Mouse (Mus musculus) limb, embryonic 11.5 days (tissue): ENCODE results near the gene Hira. TPM values are rescaled to one million over a fixed set of nuclear protein-coding genes. Genes with fewer than 3 reads are reported as not detected.
A peak's percentile ranks its signal among the peaks of the same experiment; 100 is the strongest.

Source experiments
- ATAC-seq: fragments of 200-750 bp; cut with Nextera tagmentation; 2 replicates; pipeline ENCODE4 v1.8.0; 2017; ENCODE audit warnings: low read depth; ENCODE audit not compliant: insufficient number of reproducible peaks, low FRiP score, low TSS enrichment
- DNase-seq: peaks from one replicate; pipeline ENCODE4 v3.0.0-alpha.2; 2015; ENCODE audit warnings: low spot score
- H3K27ac ChIP-seq: fragments of 300-500 bp; sonication (generic); replicated peaks from 2 replicates; pipeline ENCODE4 v1.5.1; 2014; ENCODE audit warnings: low read depth, mild to moderate bottlenecking, low read length
- H3K27me3 ChIP-seq: fragments of 300-500 bp; sonication (generic); 2 replicates; pipeline ENCODE4 v1.6.1; 2014; ENCODE audit warnings: mild to moderate bottlenecking, low read length, mixed read lengths; ENCODE audit not compliant: control insufficient read depth, insufficient read depth
- H3K36me3 ChIP-seq: fragments of 300-500 bp; sonication (generic); 2 replicates; pipeline ENCODE4 v1.6.1; 2014; ENCODE audit warnings: mild to moderate bottlenecking, low read length, moderate library complexity, mixed read lengths; ENCODE audit not compliant: control insufficient read depth, insufficient read depth
- H3K4me1 ChIP-seq: fragments of 300-500 bp; sonication (generic); 2 replicates; pipeline ENCODE4 v1.6.1; 2014; ENCODE audit warnings: low read length, mixed read lengths; ENCODE audit not compliant: control insufficient read depth, insufficient read depth
- H3K4me2 ChIP-seq: fragments of 300-500 bp; sonication (generic); 2 replicates; pipeline ENCODE4 v1.6.1; 2014; ENCODE audit warnings: low read depth, mild to moderate bottlenecking, moderate library complexity; ENCODE audit not compliant: severe bottlenecking
- H3K4me3 ChIP-seq: fragments of 300-500 bp; sonication (generic); 2 replicates; pipeline ENCODE4 v1.5.1; 2014; ENCODE audit warnings: low read depth, low read length
- H3K9ac ChIP-seq: fragments of 300-500 bp; sonication (generic); 2 replicates; pipeline ENCODE4 v1.6.1; 2014; ENCODE audit warnings: mild to moderate bottlenecking, low read length
- H3K9me3 ChIP-seq: fragments of 300-500 bp; sonication (generic); 2 replicates; pipeline ENCODE4 v1.6.1; 2016; ENCODE audit warnings: low read length; ENCODE audit not compliant: control insufficient read depth
- WGBS: fragments of 180-500 bp; shearing (Covaris S2); extraction: QIAGEN DNeasy Blood & Tissue Kit; methylation state at CpG from one replicate; pipeline ENCODE4 v1.1.7; 2014; 5-methylcytosine and 5-hydroxymethylcytosine counted together
- polyA plus RNA-seq: library from polyadenylated mRNA; unstranded; fragments of >200 nt; fragmentation: Nextera tagmentation; extraction: Ambion mirVana; gene quantifications from 2 replicates; pipeline ENCODE4 v1.2.1, GENCODE M21; 2014

The Hira gene
- polyA plus RNA-seq, 1 experiment from 2014 or later: 17.0 TPM

DNA sequence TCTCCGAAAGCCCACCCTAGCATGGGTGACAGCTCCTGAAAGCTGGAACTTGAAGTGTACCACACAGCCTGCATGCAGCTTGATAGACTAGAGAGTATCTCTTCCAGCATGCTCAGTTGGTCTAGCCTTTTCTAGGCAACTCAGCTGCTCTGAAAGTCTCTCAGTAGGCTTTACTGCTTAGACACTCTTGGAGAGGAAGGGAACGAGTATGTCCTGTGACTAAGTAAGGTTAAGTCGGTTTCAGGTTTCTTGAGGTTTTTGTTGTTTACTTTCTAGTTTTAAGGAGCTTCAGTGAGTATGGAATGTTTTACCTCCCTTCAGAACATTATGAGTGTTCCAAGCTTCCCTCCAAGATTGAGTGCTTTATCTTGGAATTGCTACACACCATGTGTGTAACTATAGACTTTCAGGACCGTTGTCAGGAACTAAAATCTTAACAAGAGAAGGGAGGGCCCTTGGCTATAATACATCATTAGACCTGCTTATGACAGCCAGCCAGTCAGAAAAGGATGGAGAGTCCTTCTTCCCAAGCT is 17.1 kb downstream of the Hira start:
- no peak for ATAC-seq
- Histone ChIP-seq H3K4me1 (no peaks in the 10 kb centered on the region), H3K4me3 (no peak overlapping the region), H3K9me3 (no peaks in the 10 kb centered on the region), H3K27ac (no peak overlapping the region), H3K36me3 (no peaks in the 10 kb centered on the region; the same call in 1 of the 2 replicates), H3K4me2 (no peak overlapping the region), H3K9ac (no peak overlapping the region), H3K27me3 (no peaks in the 10 kb centered on the region)
- DNase-seq: no peak
- 78% methylated on average over 4 of the region's 4 CpGs for WGBS

DNA sequence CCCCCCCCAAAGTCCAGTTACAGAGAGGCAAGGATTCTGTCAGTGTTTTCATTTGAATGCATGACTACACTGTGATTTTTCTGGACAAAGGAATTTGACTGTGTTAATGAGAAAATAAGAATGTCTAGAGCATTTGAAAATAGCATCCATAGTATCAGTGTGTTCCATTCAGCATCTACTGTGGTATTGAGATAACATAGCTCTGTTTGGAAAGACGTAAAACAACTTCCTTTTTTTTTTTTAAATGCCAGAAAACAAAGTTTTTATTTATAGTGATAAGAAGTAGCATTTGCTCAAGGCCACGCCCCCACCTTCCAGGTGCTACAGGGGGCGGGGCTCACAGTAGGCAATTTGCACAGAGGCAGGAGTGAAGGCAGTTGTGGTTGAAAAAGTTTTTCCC is 18.4 kb downstream of the Hira start:
- Histone ChIP-seq H3K4me3 (no peak overlapping the region), H3K4me1 (no peaks in the 10 kb centered on the region), H3K36me3 (peaks cover 3% of the 10 kb centered on the region; the same call in 1 of the 2 replicates), H3K27ac (no peak overlapping the region), H3K9ac (no peak overlapping the region), H3K27me3 (no peaks in the 10 kb centered on the region), H3K4me2 (no peak overlapping the region), H3K9me3 (no peaks in the 10 kb centered on the region)
- ATAC-seq: no peak
- WGBS: 80% methylated on average over 3 of the region's 3 CpGs
- DNase-seq: no peak

DNA sequence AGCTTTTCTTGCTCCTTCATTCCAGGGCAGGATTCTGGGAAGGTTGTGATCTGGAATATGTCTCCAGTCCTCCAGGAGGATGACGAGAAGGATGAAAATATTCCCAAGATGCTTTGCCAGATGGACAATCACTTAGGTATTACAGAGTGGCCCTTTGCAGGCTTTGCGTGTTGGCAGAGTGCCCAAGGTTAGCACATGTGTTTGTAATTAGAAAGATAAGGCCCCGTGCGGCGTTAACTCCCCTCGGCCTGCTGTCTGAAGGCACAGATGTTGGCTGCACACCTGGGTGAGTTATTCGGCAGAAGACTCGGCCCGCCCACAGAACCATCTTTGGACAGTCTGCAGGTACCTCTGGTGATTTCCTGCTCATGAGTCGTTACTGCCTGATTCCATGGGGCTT is 19.6 kb downstream of the Hira start:
- H3K27ac ChIP-seq: no peak overlapping the region
- ATAC-seq (no peak), DNase-seq (peak; percentile 21)
- WGBS: 48% methylated on average over 10 of the region's 10 CpGs
- no peak overlapping the region for H3K4me2 ChIP-seq
- no peak overlapping the region for H3K4me3 ChIP-seq
- H3K9me3 ChIP-seq: no peaks in the 10 kb centered on the region
- no peak overlapping the region for H3K9ac ChIP-seq
- no peaks in the 10 kb centered on the region for H3K4me1 ChIP-seq
- H3K27me3 ChIP-seq: no peaks in the 10 kb centered on the region
- H3K36me3 ChIP-seq: peaks cover 3% of the 10 kb centered on the region; the same call in 1 of the 2 replicates

DNA sequence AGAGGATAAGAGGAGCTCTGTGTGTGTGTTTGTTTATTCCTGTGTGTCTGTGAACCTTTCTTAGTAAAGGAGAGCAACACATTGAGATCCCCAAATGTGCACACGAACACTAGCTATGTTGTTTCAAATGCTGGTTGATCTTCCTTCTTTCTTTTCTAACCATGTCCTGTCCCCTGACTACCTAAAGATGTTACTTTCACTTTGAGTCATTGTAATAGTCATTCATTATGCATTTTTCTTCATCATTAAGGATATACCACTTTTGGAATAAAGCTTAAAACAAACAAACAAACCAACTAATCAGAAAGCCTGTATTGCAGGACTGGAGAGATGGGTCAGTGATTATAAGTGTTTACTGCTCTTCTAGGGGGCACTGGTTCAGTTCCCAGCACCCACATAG is 28.8 kb downstream of the Hira start:
- Histone ChIP-seq H3K27me3 (no peaks in the 10 kb centered on the region), H3K9ac (no peak overlapping the region), H3K4me2 (no peak overlapping the region), H3K27ac (no peak overlapping the region), H3K4me3 (no peak overlapping the region), H3K9me3 (no peaks in the 10 kb centered on the region), H3K36me3 (peaks cover 3% of the 10 kb centered on the region; the same call in 1 of the 2 replicates), H3K4me1 (no peaks in the 10 kb centered on the region)
- 84% methylated on average over 1 of the region's 1 CpGs for WGBS
- DNase-seq (no peak), ATAC-seq (no peak)

DNA sequence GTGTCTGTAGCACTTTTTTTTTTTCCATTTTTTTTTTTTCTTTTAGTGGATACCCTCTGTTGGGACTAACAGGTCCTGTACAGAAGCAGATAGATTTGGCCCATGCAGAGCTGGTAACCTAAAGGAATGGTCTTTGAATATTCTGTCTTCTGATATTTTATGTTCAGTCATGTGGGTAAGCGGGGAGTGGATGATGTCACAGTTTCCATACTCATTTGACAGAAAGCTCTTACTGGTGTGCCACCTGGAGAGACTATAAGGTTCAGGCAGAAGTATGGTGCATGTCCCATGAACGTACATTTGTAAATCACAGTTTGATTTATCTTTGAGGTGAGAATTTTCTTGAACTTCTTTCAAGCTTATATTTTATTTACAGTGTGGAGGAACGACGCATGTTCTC is 39.2 kb downstream of the Hira start:
- ATAC-seq (no peak), DNase-seq (no peak)

DNA sequence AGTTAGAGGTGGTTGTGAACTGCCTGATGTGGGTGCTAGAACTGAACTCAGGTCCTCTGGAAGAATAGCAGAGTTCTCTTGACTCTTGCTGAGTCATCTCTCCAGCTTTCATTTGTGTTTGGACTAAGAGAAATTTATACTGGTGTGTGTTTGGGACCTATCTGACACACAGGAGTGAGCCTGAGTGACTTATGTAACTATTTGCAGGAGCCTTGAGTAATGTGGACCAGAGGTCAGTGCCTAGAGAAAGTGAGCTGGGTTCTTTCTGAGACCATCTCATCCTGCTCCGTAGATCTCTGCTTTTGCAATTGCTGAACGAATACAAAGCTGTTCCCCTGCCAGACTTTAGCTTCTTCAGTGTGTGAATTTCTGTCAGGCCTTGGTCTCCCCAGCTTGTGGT is 44.9 kb downstream of the Hira start:
- Histone ChIP-seq H3K36me3 (peaks cover 18% of the 10 kb centered on the region), H3K4me1 (no peaks in the 10 kb centered on the region)
- no peak for ATAC-seq

More for the DNA sequence above, 39.2 kb downstream of the Hira start:
- Histone ChIP-seq H3K9ac (no peak overlapping the region), H3K36me3 (peaks cover 10% of the 10 kb centered on the region), H3K4me1 (no peaks in the 10 kb centered on the region), H3K27ac (no peak overlapping the region), H3K4me2 (no peak overlapping the region), H3K4me3 (no peak overlapping the region), H3K27me3 (no peaks in the 10 kb centered on the region), H3K9me3 (no peaks in the 10 kb centered on the region)
- WGBS: 94% methylated on average over 4 of the region's 4 CpGs

DNA sequence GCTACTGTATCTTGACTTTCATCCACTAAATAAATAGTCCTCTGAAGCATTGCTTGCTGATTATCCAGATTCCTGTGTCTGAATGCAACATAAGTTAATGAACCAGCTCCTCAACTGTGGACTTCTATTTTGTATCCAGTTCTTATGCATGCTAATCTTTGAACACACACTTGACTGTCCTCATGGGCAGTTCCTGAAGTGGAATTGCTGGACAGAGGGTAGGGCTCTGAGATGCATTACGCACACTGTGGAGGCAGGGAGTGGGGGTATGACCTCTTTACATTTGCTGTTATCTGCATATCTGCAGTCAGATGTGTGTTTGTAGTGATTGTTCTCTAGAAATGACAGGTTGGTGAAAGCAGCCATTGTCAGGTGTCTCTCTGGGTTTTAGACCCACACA is 51.1 kb downstream of the Hira start:
- H3K4me1 ChIP-seq: no peaks in the 10 kb centered on the region
- DNase-seq (no peak), ATAC-seq (no peak)
- no peak overlapping the region for H3K4me3 ChIP-seq
- no peak overlapping the region for H3K4me2 ChIP-seq
- H3K27me3 ChIP-seq: no peaks in the 10 kb centered on the region
- WGBS: 97% methylated on average over 1 of the region's 1 CpGs
- no peak overlapping the region for H3K27ac ChIP-seq
- peaks cover 11% of the 10 kb centered on the region for H3K36me3 ChIP-seq
- H3K9me3 ChIP-seq: no peaks in the 10 kb centered on the region
- H3K9ac ChIP-seq: no peak overlapping the region

More for the DNA sequence above, 44.9 kb downstream of the Hira start:
- Histone ChIP-seq H3K4me3 (no peak overlapping the region), H3K27me3 (no peaks in the 10 kb centered on the region), H3K9ac (no peak overlapping the region), H3K9me3 (no peaks in the 10 kb centered on the region), H3K27ac (no peak overlapping the region), H3K4me2 (no peak overlapping the region)
- no peak for DNase-seq
- WGBS: 90% methylated on average over 2 of the region's 2 CpGs

DNA sequence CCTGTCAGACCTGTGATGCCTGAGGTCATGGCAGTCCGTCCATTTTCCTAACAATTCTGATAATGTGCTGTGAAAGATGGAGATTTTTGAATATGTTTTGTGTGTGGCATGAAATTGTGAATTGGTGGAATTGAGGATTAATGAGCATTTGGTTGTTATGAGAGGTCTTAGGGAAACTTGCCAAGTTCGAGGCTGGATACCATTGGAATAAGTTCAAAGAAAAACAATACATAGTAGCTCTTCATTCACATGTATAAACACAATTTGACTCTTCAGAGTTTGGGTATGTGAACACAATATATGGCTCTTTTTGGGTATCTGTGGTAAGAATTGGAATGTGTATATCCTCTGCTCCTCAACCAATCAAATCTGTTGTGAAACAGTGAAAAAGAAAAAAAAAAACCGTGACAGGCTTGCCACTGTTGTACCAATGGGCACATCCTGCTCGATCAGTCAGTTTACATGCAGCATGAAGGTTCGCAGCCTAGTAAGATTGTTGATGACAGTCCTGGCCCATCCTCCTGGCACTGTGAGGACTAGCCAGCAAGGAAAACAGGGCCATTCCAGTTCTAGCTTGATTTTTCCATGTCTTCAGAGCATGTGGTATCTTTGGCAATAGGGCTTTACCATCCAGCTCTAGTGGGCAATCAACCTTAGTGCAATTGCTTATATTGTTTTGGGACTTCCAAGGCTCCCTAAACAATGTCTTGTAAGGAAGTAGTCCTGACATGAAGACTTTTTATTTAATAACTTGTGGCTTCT is 61.7 kb downstream of the Hira start:
- no peaks in the 10 kb centered on the region for H3K27me3 ChIP-seq
- H3K9me3 ChIP-seq: no peaks in the 10 kb centered on the region
- H3K9ac ChIP-seq: no peak overlapping the region
- 88% methylated on average over 5 of the region's 5 CpGs for WGBS
- no peaks in the 10 kb centered on the region for H3K4me1 ChIP-seq
- peaks cover 10% of the 10 kb centered on the region for H3K36me3 ChIP-seq
- no peak overlapping the region for H3K4me2 ChIP-seq
- ATAC-seq: no peak
- no peak overlapping the region for H3K27ac ChIP-seq
- no peak overlapping the region for H3K4me3 ChIP-seq
- no peak for DNase-seq
